Mouse (Mus musculus) midbrain, postnatal 0 days (tissue): ENCODE results near the gene Plekhg2. TPM values are rescaled to one million over a fixed set of nuclear protein-coding genes. Genes with fewer than 3 reads are reported as not detected.

Experiments
- ATAC-seq: fragments of 200-750 bp; cut with Nextera tagmentation; 2 replicates; pipeline ENCODE4 v1.8.0; 2017; ENCODE audit warnings: moderate number of reproducible peaks, mild to moderate bottlenecking, moderate TSS enrichment, moderate library complexity; ENCODE audit not compliant: low FRiP score
- DNase-seq: peaks from one replicate; pipeline ENCODE4 v3.0.0-alpha.2; 2015; ENCODE audit warnings: low spot score
- H3K27ac ChIP-seq: fragments of 300-500 bp; sonication (generic); 2 replicates; pipeline ENCODE4 v1.5.1; 2014; ENCODE audit warnings: low read depth, mild to moderate bottlenecking, low read length, mixed read lengths
- H3K27me3 ChIP-seq: fragments of 300-500 bp; sonication (generic); 2 replicates; pipeline ENCODE4 v1.6.1; 2014; ENCODE audit warnings: low read length, control low read depth, mixed read lengths; ENCODE audit not compliant: insufficient read depth
- H3K36me3 ChIP-seq: fragments of 300-500 bp; sonication (generic); 2 replicates; pipeline ENCODE4 v1.6.1; 2014; ENCODE audit warnings: low read length, control low read depth, mixed read lengths; ENCODE audit not compliant: insufficient read depth
- H3K4me1 ChIP-seq: fragments of 300-500 bp; sonication (generic); 2 replicates; pipeline ENCODE4 v1.6.1; 2014; ENCODE audit warnings: mild to moderate bottlenecking, control low read depth, antibody characterized with exemption, low read length, mixed read lengths; ENCODE audit not compliant: insufficient read depth
- H3K4me2 ChIP-seq: fragments of 300-500 bp; sonication (generic); 2 replicates; pipeline ENCODE4 v1.6.1; 2014; ENCODE audit warnings: low read depth, mild to moderate bottlenecking, low read length, mixed read lengths; ENCODE audit not compliant: poor library complexity, severe bottlenecking
- H3K4me3 ChIP-seq: fragments of 300-500 bp; sonication (generic); 2 replicates; pipeline ENCODE4 v1.5.1; 2014; ENCODE audit warnings: low read depth, mild to moderate bottlenecking, low read length, moderate library complexity
- H3K9ac ChIP-seq: fragments of 300-500 bp; sonication (generic); replicated peaks from 2 replicates; pipeline ENCODE4 v1.6.1; 2014; ENCODE audit warnings: mild to moderate bottlenecking, low read length, moderate library complexity, mixed read lengths; ENCODE audit not compliant: poor library complexity, severe bottlenecking
- H3K9me3 ChIP-seq: fragments of 300-500 bp; sonication (generic); 2 replicates; pipeline ENCODE4 v1.6.1; 2016; ENCODE audit warnings: low read length, control low read depth
- CTCF ChIP-seq: IDR thresholded peaks from 2 replicates; pipeline ENCODE4 v1.5.1; 2016; ENCODE audit warnings: antibody characterized with exemption, mild to moderate bottlenecking
- WGBS: fragments of 180-500 bp; shearing (Covaris S2); extraction: QIAGEN DNeasy Blood & Tissue Kit; methylation state at CpG from one replicate; pipeline ENCODE4 v1.1.7; 2014; 5-methylcytosine and 5-hydroxymethylcytosine counted together
- polyA plus RNA-seq: library from polyadenylated mRNA; unstranded; fragments of >200 nt; fragmentation: Nextera tagmentation; extraction: Ambion mirVana; gene quantifications from 2 replicates; pipeline ENCODE4 v1.2.1, GENCODE M21; 2015
- total RNA-seq: library from RNA; depleted of rRNA; stranded (reverse); fragments of >200 nt; gene quantifications from 2 replicates; pipeline ENCODE4 v1.2.3, GENCODE M21; 2014

Plekhg2 gene
- total and polyA plus RNA-seq, 2 experiments from 2014 or later, result 7.9 to 19.4 TPM

DNA sequence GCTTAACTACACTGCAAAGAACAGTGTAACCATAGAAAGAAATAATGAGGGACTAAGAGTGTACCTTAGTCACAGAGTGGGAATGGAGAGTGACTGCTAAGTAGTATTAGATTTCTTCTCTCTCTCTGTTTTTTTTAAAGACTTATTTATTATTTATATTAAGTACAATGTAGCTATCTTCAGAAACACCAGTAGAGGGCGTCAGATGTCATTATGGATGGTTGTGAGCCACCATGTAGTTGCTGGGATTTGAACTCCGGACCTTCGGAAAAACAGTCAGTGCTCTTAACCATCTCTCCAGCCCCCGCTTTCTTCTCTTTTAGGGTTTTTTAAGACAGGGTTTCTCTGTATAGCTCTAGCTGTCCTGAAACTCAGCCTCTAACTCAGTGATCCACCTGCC, 45.9 kb downstream of the Plekhg2 start:
- Histone ChIP-seq H3K4me1 (no peaks in the 10 kb centered on the region), H3K9me3 (no peaks in the 10 kb centered on the region), H3K36me3 (peaks cover 82% of the 10 kb centered on the region), H3K27me3 (no peaks in the 10 kb centered on the region), H3K9ac (no peak overlapping the region), H3K4me3 (no peak overlapping the region), H3K4me2 (no peak overlapping the region), H3K27ac (no peak overlapping the region)
- WGBS, result 79% methylated on average over 4 of the region's 4 CpGs
- TF ChIP-seq CTCF, result peak; percentile 35; the same call in 1 of the 2 replicates
- ATAC-seq (no peak), DNase-seq (no peak)

DNA sequence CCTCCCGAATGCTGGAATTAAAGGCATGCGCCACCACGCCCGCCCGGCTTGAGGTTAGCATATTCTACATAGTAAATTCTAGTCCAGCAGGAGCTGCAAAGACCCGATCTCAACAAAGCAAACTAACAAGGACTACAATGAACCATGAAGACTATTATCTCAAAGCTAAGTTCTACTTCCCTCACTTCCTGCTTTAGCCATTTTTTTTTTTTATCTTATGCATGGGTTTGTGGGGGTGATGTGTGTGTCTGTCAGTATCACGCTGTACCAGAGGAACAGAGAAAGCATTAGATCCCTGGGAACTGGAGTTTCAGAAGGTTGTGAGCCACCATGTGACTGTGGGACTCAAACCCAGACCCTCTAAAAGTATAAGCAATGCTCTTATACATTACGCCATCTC, 47.1 kb downstream of the Plekhg2 start:
- Histone ChIP-seq H3K9ac (no peak overlapping the region), H3K9me3 (no peaks in the 10 kb centered on the region), H3K27ac (no peak overlapping the region), H3K4me3 (no peak overlapping the region), H3K4me2 (no peak overlapping the region), H3K4me1 (no peaks in the 10 kb centered on the region), H3K36me3 (peaks cover 76% of the 10 kb centered on the region), H3K27me3 (no peaks in the 10 kb centered on the region)
- no peak for TF ChIP-seq CTCF
- 96% methylated on average over 8 of the region's 8 CpGs for WGBS
- no peak for DNase-seq
- no peak for ATAC-seq

DNA sequence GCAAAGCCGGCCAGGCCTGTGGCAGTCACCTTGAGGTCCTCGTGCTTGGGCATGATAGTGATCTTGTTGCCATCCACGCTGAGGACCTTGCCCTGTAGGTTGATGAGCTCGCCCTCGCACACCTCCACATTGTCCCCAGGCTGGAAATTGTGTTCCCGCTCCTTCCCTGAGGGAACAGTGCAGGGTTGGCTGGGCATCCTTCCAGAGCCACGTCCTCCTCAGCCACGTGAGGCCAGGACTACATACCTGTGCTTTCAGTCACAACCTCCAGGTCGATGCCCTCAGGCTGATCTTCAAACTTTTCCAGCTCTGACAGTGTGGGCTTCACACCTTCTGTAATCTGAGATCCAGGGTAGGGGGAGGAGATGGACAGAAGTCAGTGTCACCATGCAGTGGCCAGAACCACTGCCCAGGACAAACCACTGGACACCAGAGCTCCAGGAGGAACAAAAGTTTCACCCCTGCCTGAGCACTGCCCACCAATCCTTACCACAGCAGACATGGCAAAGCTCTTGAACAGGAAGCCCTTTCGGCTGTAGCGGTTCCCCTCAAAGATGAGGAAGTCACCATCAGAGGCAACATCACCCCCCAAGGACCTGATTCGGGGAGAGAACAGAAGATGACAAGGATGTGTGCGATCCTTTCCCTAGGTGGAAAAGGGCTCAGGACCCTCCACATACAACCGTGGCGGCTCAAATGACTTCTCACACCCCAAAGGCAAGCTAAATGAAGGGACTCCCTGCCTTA, 50.3 kb downstream of the Plekhg2 start:
- Histone ChIP-seq H3K4me2 (no peak overlapping the region), H3K4me3 (no peak overlapping the region), H3K36me3 (peaks cover 78% of the 10 kb centered on the region), H3K27me3 (no peaks in the 10 kb centered on the region), H3K9me3 (no peaks in the 10 kb centered on the region), H3K9ac (no peak overlapping the region), H3K4me1 (no peaks in the 10 kb centered on the region), H3K27ac (no peak overlapping the region)
- 95% methylated on average over 15 of the region's 15 CpGs for WGBS
- no peak for TF ChIP-seq CTCF
- ATAC-seq (no peak), DNase-seq (no peak)

DNA sequence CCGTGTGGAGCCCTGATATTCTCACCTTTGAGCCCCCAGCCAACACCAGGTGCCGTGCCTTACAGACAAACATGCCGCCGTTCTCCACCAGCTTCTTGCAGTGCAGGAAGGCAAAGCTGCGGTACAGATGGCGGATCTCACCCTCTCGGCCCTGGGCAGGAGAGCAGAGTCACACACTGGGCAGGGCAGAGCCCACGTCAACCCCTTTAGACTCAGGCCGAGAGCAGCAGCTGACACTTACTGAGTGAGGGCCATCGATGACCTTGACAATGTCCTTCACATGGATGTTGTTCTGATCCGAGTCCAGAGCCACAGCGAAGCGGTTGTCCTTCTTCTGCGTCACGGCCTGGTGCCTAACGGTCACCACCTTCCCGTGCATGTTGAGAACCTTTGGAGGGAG, 53.7 kb downstream of the Plekhg2 start:
- no peak overlapping the region for H3K27ac ChIP-seq
- H3K9ac ChIP-seq, result no peak overlapping the region
- H3K4me2 ChIP-seq, result no peak overlapping the region
- DNase-seq (no peak), ATAC-seq (no peak)
- no peak for TF ChIP-seq CTCF
- no peaks in the 10 kb centered on the region for H3K4me1 ChIP-seq
- peaks cover 84% of the 10 kb centered on the region for H3K36me3 ChIP-seq
- no peak overlapping the region for H3K4me3 ChIP-seq
- no peaks in the 10 kb centered on the region for H3K9me3 ChIP-seq
- H3K27me3 ChIP-seq, result no peaks in the 10 kb centered on the region
- WGBS, result 94% methylated on average over 17 of the region's 17 CpGs

DNA sequence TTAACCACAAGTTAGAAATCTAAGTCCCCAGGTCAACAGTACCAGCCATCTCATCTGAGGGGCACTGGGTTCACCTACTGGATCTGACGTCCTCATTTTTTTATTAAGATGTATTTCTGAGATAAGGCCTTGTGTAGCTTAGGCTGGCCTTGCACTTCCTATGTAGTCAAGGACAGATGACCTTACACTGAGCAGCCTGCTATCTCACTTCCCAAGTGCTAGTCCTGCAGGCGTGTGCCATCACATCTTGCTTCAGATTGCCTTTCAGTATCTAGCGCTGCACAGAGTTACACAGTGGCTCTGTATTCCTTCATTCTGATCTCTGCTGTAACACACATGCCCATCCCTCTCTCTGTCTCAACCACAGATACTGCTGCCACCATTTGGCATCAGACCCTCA, 54.4 kb downstream of the Plekhg2 start:
- 86% methylated on average over 3 of the region's 3 CpGs for WGBS
- ATAC-seq, result no peak
- no peak overlapping the region for H3K27ac ChIP-seq

GRCm38 (mm10) chr7:28311926-28312543, 60.4 kb downstream of the Plekhg2 start, which contains the start of gene Timm50:
Gene Timm50, minus strand, starts transcription at chr7:28312072.
- Histone ChIP-seq H3K9me3 (no peaks in the 10 kb centered on the region), H3K27ac (peak within 1 kb of the TSS; percentile 58; the same call in 1 of the 2 replicates), H3K36me3 (peaks cover 53% of the 10 kb centered on the region), H3K4me1 (no peaks in the 10 kb centered on the region), H3K27me3 (no peaks in the 10 kb centered on the region), H3K4me2 (peak within 1 kb of the TSS; percentile 67), H3K4me3 (peak within 1 kb of the TSS; percentile 71), H3K9ac (peak within 1 kb of the TSS; percentile 75)
- under 1% methylated on average over 42 of the region's 45 CpGs for WGBS
- DNase-seq, result peak; percentile 98
- peak; percentile 24 for TF ChIP-seq CTCF
- ATAC-seq, result peak; percentile 95

More for the DNA sequence above, 54.4 kb downstream of the Plekhg2 start:
- H3K4me2 ChIP-seq, result no peak overlapping the region
- no peak overlapping the region for H3K9ac ChIP-seq
- no peak overlapping the region for H3K4me3 ChIP-seq
- H3K4me1 ChIP-seq, result no peaks in the 10 kb centered on the region
- no peak for DNase-seq
- no peaks in the 10 kb centered on the region for H3K9me3 ChIP-seq
- H3K36me3 ChIP-seq, result peaks cover 77% of the 10 kb centered on the region
- no peak for TF ChIP-seq CTCF
- no peaks in the 10 kb centered on the region for H3K27me3 ChIP-seq
